Mouse (Mus musculus) stomach, embryonic 14.5 days (tissue): Measurements from ENCODE around the gene Csmd2. TPM values are rescaled to one million over a fixed set of nuclear protein-coding genes. Genes with fewer than 3 reads are reported as not detected.

Experiments
- ATAC-seq: fragments of 200-750 bp; cut with Nextera tagmentation; 2 replicates; pipeline ENCODE4 v1.8.0; 2017; ENCODE audit warnings: low read depth, moderate TSS enrichment; ENCODE audit not compliant: insufficient number of reproducible peaks, insufficient read depth, low FRiP score
- H3K27ac ChIP-seq: fragments of 300-500 bp; sonication (generic); 2 replicates; pipeline ENCODE4 v1.5.1; 2014; ENCODE audit warnings: mild to moderate bottlenecking, low read length, moderate library complexity, mixed read lengths
- H3K27me3 ChIP-seq: fragments of 300-500 bp; sonication (generic); 2 replicates; pipeline ENCODE4 v1.6.1; 2014; ENCODE audit warnings: low read length, control low read depth, mixed read lengths; ENCODE audit not compliant: control insufficient read depth, insufficient read depth
- H3K36me3 ChIP-seq: fragments of 300-500 bp; sonication (generic); 2 replicates; pipeline ENCODE4 v1.6.1; 2014; ENCODE audit warnings: mild to moderate bottlenecking, control low read depth, low read length, moderate library complexity, mixed read lengths; ENCODE audit not compliant: control insufficient read depth, insufficient read depth
- H3K4me1 ChIP-seq: fragments of 300-500 bp; sonication (generic); 2 replicates; pipeline ENCODE4 v1.6.1; 2014; ENCODE audit warnings: low read length, control low read depth, mixed read lengths; ENCODE audit not compliant: control insufficient read depth, insufficient read depth
- H3K4me2 ChIP-seq: fragments of 300-500 bp; sonication (generic); replicated peaks from 2 replicates; pipeline ENCODE4 v1.6.1; 2014; ENCODE audit warnings: low read depth, low read length, control low read depth
- H3K4me3 ChIP-seq: fragments of 300-500 bp; sonication (generic); 2 replicates; pipeline ENCODE4 v1.5.1; 2014; ENCODE audit warnings: low read depth, low read length, control low read depth
- H3K9ac ChIP-seq: fragments of 300-500 bp; sonication (generic); replicated peaks from 2 replicates; pipeline ENCODE4 v1.6.1; 2014; ENCODE audit warnings: low read depth, mild to moderate bottlenecking, control low read depth, low read length, moderate library complexity, mixed read lengths
- H3K9me3 ChIP-seq: fragments of 300-500 bp; sonication (generic); 2 replicates; pipeline ENCODE4 v1.6.1; 2016; ENCODE audit warnings: low read depth, low read length, control low read depth; ENCODE audit not compliant: control insufficient read depth
- WGBS: fragments of 180-500 bp; shearing (Covaris S2); extraction: QIAGEN DNeasy Blood & Tissue Kit; methylation state at CpG from one replicate; pipeline ENCODE4 v1.1.7; 2014; 5-methylcytosine and 5-hydroxymethylcytosine counted together
- polyA plus RNA-seq: library from polyadenylated mRNA; unstranded; fragments of >200 nt; fragmentation: Nextera tagmentation; extraction: Ambion mirVana; gene quantifications from 2 replicates; pipeline ENCODE4 v1.2.1, GENCODE M21; 2014

Csmd2 gene
- polyA plus RNA-seq, 1 experiment from 2014 or later, result 0.36 TPM

- ATAC-seq, result no peak
- Histone ChIP-seq H3K27me3 (no peaks in the 10 kb centered on the region), H3K4me1 (peaks cover 12% of the 10 kb centered on the region; the same call in 1 of the 2 replicates), H3K9me3 (no peaks in the 10 kb centered on the region), H3K9ac (no peak overlapping the region), H3K27ac (no peak overlapping the region), H3K4me3 (no peak overlapping the region), H3K4me2 (no peak overlapping the region), H3K36me3 (no peaks in the 10 kb centered on the region)
- 73% methylated on average over 11 of the region's 11 CpGs for WGBS
Observed at GRCm38 (mm10) chr4:128273146-128273545, 285.5 kb downstream of the Csmd2 start.

- Histone ChIP-seq H3K9me3 (no peaks in the 10 kb centered on the region), H3K4me2 (no peak overlapping the region), H3K36me3 (no peaks in the 10 kb centered on the region), H3K27me3 (no peaks in the 10 kb centered on the region), H3K9ac (no peak overlapping the region), H3K4me1 (peaks cover 10% of the 10 kb centered on the region; the same call in 1 of the 2 replicates), H3K4me3 (no peak overlapping the region), H3K27ac (no peak overlapping the region)
- 83% methylated on average over 5 of the region's 5 CpGs for WGBS
- no peak for ATAC-seq
Observed at GRCm38 (mm10) chr4:128275116-128275515, 287.5 kb downstream of the Csmd2 start.

DNA sequence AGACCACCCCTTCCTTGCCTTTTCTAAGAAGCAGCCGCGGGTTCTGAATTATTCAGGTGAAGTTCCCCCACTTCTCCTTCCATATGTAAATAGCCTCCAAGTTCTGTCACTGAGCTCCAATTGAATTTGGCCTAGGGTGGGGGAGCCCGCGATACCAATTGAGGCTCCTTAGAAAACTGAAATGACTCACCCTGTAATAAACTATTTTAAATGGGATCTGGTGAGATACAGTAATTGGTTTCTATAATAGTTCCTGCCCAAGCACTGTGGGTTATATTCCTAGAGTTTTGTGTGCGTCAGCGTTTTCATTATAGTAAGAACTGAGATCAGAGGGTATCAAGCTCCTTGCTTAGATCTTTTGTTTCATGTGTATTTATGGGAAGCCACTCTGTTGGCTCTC lies 287.9 kb downstream of the Csmd2 start:
- 74% methylated on average over 6 of the region's 6 CpGs for WGBS
- H3K36me3 ChIP-seq, result no peaks in the 10 kb centered on the region

DNA sequence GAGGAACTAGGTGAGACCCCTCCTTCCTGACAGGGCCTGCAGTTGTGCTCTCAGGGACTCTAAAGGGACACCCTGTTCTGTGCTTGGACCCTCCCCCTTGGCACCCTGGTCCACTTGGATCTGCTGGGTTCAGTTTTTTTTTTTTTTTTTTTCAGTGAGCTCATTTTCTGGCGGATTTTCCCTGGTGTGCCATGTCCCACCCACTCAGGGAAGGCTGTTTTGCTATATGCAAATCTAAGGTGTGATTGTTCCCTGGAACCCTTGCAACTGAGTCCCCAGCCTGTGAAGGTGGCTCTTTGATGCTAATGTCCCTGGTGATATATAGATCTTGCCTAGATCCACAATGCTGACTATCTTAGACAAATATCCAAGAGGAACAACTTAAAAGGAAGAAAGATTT lies 297.4 kb downstream of the Csmd2 start:
- WGBS, result 55% methylated on average over 1 of the region's 1 CpGs
- Histone ChIP-seq H3K4me3 (no peak overlapping the region), H3K27me3 (no peaks in the 10 kb centered on the region), H3K4me1 (no peaks in the 10 kb centered on the region), H3K9me3 (no peaks in the 10 kb centered on the region), H3K9ac (no peak overlapping the region), H3K36me3 (no peaks in the 10 kb centered on the region), H3K4me2 (no peak overlapping the region), H3K27ac (no peak overlapping the region)
- no peak for ATAC-seq

More for the DNA sequence above, 287.9 kb downstream of the Csmd2 start:
- Histone ChIP-seq H3K9ac (no peak overlapping the region), H3K4me2 (no peak overlapping the region), H3K27me3 (no peaks in the 10 kb centered on the region), H3K4me3 (no peak overlapping the region), H3K27ac (no peak overlapping the region), H3K4me1 (peaks cover 6% of the 10 kb centered on the region; the same call in 1 of the 2 replicates), H3K9me3 (no peaks in the 10 kb centered on the region)
- ATAC-seq, result no peak

- WGBS, result 71% methylated on average over 7 of the region's 7 CpGs
- no peak overlapping the region for H3K27ac ChIP-seq
- H3K4me3 ChIP-seq, result no peak overlapping the region
- H3K27me3 ChIP-seq, result no peaks in the 10 kb centered on the region
- H3K9ac ChIP-seq, result no peak overlapping the region
- no peaks in the 10 kb centered on the region for H3K36me3 ChIP-seq
- no peak for ATAC-seq
- H3K4me2 ChIP-seq, result no peak overlapping the region
- no peaks in the 10 kb centered on the region for H3K9me3 ChIP-seq
- no peaks in the 10 kb centered on the region for H3K4me1 ChIP-seq
Observed at GRCm38 (mm10) chr4:128288095-128288494, 300.4 kb downstream of the Csmd2 start.

DNA sequence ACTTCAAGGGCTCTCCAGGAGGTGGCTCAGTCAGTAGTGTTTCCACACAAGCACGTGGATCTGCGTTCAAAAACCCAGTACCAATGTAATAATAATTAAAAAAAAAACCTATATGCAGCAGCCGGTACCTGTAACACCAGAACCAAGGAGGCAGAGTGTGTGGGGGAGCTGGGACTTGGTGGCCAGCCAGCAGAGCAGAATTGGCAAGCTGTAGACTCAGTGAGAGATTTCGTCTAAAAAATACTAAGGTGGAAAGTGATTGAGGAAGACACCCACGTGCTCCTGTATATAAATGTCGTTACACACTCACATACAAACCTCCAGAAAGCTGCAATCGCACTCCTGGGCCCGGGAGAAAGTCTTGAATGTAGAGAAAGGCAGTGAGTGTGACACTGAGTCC lies 316.4 kb downstream of the Csmd2 start:
- ATAC-seq, result no peak
- WGBS, result 73% methylated on average over 8 of the region's 8 CpGs
- H3K27ac ChIP-seq, result no peak overlapping the region
- H3K9ac ChIP-seq, result no peak overlapping the region
- H3K4me1 ChIP-seq, result no peaks in the 10 kb centered on the region
- no peaks in the 10 kb centered on the region for H3K9me3 ChIP-seq
- H3K4me3 ChIP-seq, result no peak overlapping the region
- H3K4me2 ChIP-seq, result no peak overlapping the region
- no peaks in the 10 kb centered on the region for H3K36me3 ChIP-seq
- no peaks in the 10 kb centered on the region for H3K27me3 ChIP-seq

- no peak for ATAC-seq
- no peak overlapping the region for H3K9ac ChIP-seq
- H3K9me3 ChIP-seq, result no peaks in the 10 kb centered on the region
- no peak overlapping the region for H3K4me2 ChIP-seq
- no peak overlapping the region for H3K4me3 ChIP-seq
- 88% methylated on average over 8 of the region's 8 CpGs for WGBS
- H3K27ac ChIP-seq, result no peak overlapping the region
- no peaks in the 10 kb centered on the region for H3K27me3 ChIP-seq
- no peaks in the 10 kb centered on the region for H3K4me1 ChIP-seq
- no peaks in the 10 kb centered on the region for H3K36me3 ChIP-seq
Observed at GRCm38 (mm10) chr4:128306011-128306410, 318.4 kb downstream of the Csmd2 start.

DNA sequence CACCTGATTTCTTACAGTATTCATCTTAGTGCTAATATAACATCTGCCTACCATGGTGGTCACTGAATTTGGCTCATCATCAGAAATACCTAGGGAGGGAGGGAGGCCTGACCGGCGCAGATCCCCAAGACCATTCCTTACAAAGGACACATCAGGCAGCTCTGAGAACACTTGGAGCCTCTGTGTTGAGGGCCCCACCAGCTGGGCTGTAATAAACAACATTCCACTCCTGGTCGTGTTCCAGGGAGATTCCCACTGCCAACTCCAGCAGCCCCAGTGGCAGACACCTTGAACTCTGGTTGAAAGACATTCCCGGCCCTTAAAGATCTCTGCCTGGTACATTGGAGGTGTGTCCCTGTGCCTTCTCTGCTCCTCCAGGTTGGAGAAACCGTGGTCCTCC lies 327.7 kb downstream of the Csmd2 start:
- no peaks in the 10 kb centered on the region for H3K27me3 ChIP-seq
- 46% methylated on average over 5 of the region's 5 CpGs for WGBS
- H3K4me3 ChIP-seq, result no peak overlapping the region
- ATAC-seq, result no peak
- H3K4me2 ChIP-seq, result no peak overlapping the region
- H3K36me3 ChIP-seq, result no peaks in the 10 kb centered on the region
- H3K4me1 ChIP-seq, result no peaks in the 10 kb centered on the region; the same call in 1 of the 2 replicates
- H3K27ac ChIP-seq, result no peak overlapping the region
- H3K9ac ChIP-seq, result no peak overlapping the region
- H3K9me3 ChIP-seq, result no peaks in the 10 kb centered on the region

DNA sequence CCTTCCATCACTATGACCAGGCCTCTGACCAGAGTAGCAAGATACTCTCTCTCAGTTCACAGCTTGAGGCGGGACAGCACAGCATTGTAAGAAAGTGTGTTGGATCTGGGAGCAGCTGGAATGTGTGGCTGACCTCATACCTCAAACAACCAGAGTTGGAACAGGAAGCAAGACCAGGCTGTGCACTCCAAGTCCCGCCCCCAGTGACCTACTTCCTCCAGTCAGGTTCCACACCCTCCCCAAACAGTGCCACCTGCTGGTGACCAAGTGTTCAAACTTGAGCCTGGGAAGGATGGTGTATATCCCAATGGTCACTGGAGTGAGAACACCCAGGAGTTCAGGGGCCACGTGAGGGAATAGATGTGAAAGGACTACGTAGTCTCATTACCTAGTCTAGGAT lies 330.3 kb downstream of the Csmd2 start:
- H3K27me3 ChIP-seq, result no peaks in the 10 kb centered on the region
- no peak overlapping the region for H3K4me3 ChIP-seq
- no peak overlapping the region for H3K27ac ChIP-seq
- no peak overlapping the region for H3K4me2 ChIP-seq
- 93% methylated on average over 4 of the region's 4 CpGs for WGBS
- no peaks in the 10 kb centered on the region for H3K36me3 ChIP-seq
- H3K9me3 ChIP-seq, result no peaks in the 10 kb centered on the region
- H3K9ac ChIP-seq, result no peak overlapping the region
- no peak for ATAC-seq
- H3K4me1 ChIP-seq, result no peaks in the 10 kb centered on the region; the same call in 1 of the 2 replicates
